In genomic region chr10:91443321-91443720, GRCm38 (mm10) we compare ENCODE assay signal across 27 mouse cellular contexts.
DNase-seq lines count a peak whose midpoint lies in the region; ATAC-seq lines count a peak whose summit lies in the region.
"Had no signal": no experiment of that assay in that cellular context is flagged by ENCODE, and none has a peak within 500 bp of the region (broad histone marks: within the 10 kb centered on the region; RNA-seq: fewer than 3 reads in every experiment).

No protein-coding gene starts in this region.

- H3K36me3 ChIP-seq in heart, embryonic 13.5 days, result no peaks in the 10 kb centered on the region
- no peaks in the 10 kb centered on the region for H3K36me3 ChIP-seq in midbrain, embryonic 16.5 days (ENCODE audit: control insufficient read depth, insufficient read depth, low read length)
- H3K36me3 ChIP-seq: hindbrain, embryonic 12.5 days; intestine, embryonic 15.5 days; liver, embryonic 15.5 days; lung, embryonic 15.5 days; neural tube, embryonic 15.5 days had no signal

- H3K4me3 ChIP-seq in heart, embryonic 13.5 days, result no peak overlapping the region
- no peak overlapping the region for H3K4me3 ChIP-seq in midbrain, embryonic 16.5 days (ENCODE audit: low read depth, low read length)
- H3K4me3 ChIP-seq: erythroblast, embryonic 14.5 days; hindbrain, embryonic 12.5 days; intestine, embryonic 15.5 days; liver, embryonic 15.5 days; lung, embryonic 15.5 days; neural tube, embryonic 15.5 days had no signal

- H3K4me1 ChIP-seq in heart, embryonic 13.5 days, result peaks cover 38% of the 10 kb centered on the region
- H3K4me1 ChIP-seq in midbrain, embryonic 16.5 days (ENCODE audit: control insufficient read depth, insufficient read depth, low read length), result peaks cover 13% of the 10 kb centered on the region
- H3K4me1 ChIP-seq: intestine, embryonic 15.5 days; liver, embryonic 15.5 days; lung, embryonic 15.5 days had no signal

- ATAC-seq in heart, embryonic 13.5 days (ENCODE audit: extremely low read depth, insufficient number of reproducible peaks, low FRiP score, low TSS enrichment), result peak; percentile 71
- no peak for ATAC-seq in midbrain, embryonic 16.5 days
- ATAC-seq: CD4-positive, CD25-positive, alpha-beta regulatory T cell, adult 4 months; forebrain, postnatal 0 days; hindbrain, postnatal 0 days; intestine, embryonic 15.5 days had no signal

- 10% methylated on average over 2 of the region's 2 CpGs for WGBS in heart, embryonic 13.5 days
- WGBS in midbrain, embryonic 16.5 days, result 72% methylated on average over 2 of the region's 2 CpGs

- no peaks in the 10 kb centered on the region for H3K9me3 ChIP-seq in heart, embryonic 13.5 days
- H3K9me3 ChIP-seq in midbrain, embryonic 16.5 days (replicated peaks; ENCODE audit: control insufficient read depth, low read length, poor library complexity, severe bottlenecking), result no peaks in the 10 kb centered on the region
- H3K9me3 ChIP-seq: hindbrain, embryonic 12.5 days; intestine, embryonic 15.5 days; liver, embryonic 15.5 days; lung, embryonic 15.5 days; neural tube, embryonic 15.5 days had no signal

- H3K4me2 ChIP-seq in heart, embryonic 13.5 days, result no peak overlapping the region
- H3K4me2 ChIP-seq in midbrain, embryonic 16.5 days (ENCODE audit: low read length), result no peak overlapping the region
- H3K4me2 ChIP-seq: hindbrain, embryonic 12.5 days; intestine, embryonic 15.5 days; liver, embryonic 15.5 days; lung, embryonic 15.5 days; neural tube, embryonic 15.5 days had no signal

- intact Hi-C loops in heart, postnatal 10 days (cut with DNase I), result loop anchor here (1.0 to 5.0 kb wide), 2 partner anchors 64 to 146 kb away; no protein-coding TSS in a partner anchor

- peak overlapping the region; percentile 89 for H3K27ac ChIP-seq in heart, embryonic 13.5 days (replicated peaks)
- H3K27ac ChIP-seq in midbrain, embryonic 16.5 days (ENCODE audit: low read length), result no peak overlapping the region
- H3K27ac ChIP-seq: hindbrain, embryonic 12.5 days; hindbrain, postnatal 0 days; intestine, embryonic 15.5 days; kidney, postnatal 0 days; liver, embryonic 15.5 days; lung, embryonic 15.5 days; macrophage; neural tube, embryonic 15.5 days had no signal

- H3K27me3 ChIP-seq in heart, embryonic 13.5 days (replicated peaks), result no peaks in the 10 kb centered on the region
- no peaks in the 10 kb centered on the region for H3K27me3 ChIP-seq in midbrain, embryonic 16.5 days (ENCODE audit: control insufficient read depth, insufficient read depth, low read depth, low read length)
- H3K27me3 ChIP-seq: hindbrain, embryonic 12.5 days; intestine, embryonic 15.5 days; liver, embryonic 15.5 days; lung, embryonic 15.5 days; neural tube, embryonic 15.5 days had no signal

- H3K9ac ChIP-seq in heart, embryonic 13.5 days, result no peak overlapping the region
- H3K9ac ChIP-seq in midbrain, embryonic 16.5 days (ENCODE audit: low read depth, low read length), result no peak overlapping the region
- H3K9ac ChIP-seq: forebrain, postnatal 0 days; hindbrain, embryonic 12.5 days; intestine, embryonic 15.5 days; liver, embryonic 15.5 days; lung, embryonic 15.5 days; neural tube, embryonic 15.5 days had no signal

- peak; percentile 42 to 78 for DNase-seq in heart, adult 18-20 months
- peak; percentile 59 for DNase-seq in heart, adult 8-10 months (ENCODE audit: low spot score)
- peak; percentile 64 to 70 for DNase-seq in heart, postnatal 10 days
- no peak for DNase-seq in cerebellum, postnatal 25 days
- no peak for DNase-seq in urinary bladder, postnatal 25 days (ENCODE audit: low spot score)
- DNase-seq: adrenal gland, postnatal 25 days; cerebellum, adult 11-12 months; cerebellum, postnatal 10 days; forebrain, postnatal 0 days; kidney, adult 2 months; liver; midbrain, embryonic 14.5 days; retina, postnatal 1 day; right cerebral cortex, postnatal 25 days; thymus, postnatal 14 days had no signal

Comparison
In these comparisons a context has a peak if more than half of its experiments do, and no peak if none do; other contexts are left out.
1. DNase-seq: peak in heart, adult 18-20 months (2 of 2), heart, adult 8-10 months (single experiment) and heart, postnatal 10 days (2 of 2); none in cerebellum, postnatal 25 days (0 of 2) and urinary bladder, postnatal 25 days (single experiment).